In the genomic region with DNA sequence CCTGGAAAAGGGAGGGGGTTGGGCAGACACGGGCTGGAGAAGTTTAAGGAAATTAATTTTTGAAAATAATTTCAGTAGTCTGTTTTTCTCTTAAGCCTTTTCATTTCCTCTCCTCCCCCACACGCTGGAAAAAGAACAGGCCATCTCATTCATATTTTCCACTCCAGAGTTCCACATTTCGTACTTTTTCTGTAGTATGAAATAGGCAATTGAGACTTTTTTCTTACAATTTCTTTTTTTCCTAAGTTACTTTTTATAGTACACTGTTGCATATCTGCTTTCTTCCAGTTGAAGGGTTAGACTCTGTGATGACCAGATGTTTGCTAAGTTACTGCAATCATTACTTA, we compare ENCODE assay signal across 8 mouse cellular contexts. TPM values are rescaled to one million over a fixed set of nuclear protein-coding genes. Genes with fewer than 3 reads are reported as not detected.
A peak's percentile ranks its signal among the peaks of the same experiment; 100 is the strongest.
DNase-seq lines count a peak whose midpoint lies in the region; ATAC-seq and TF ChIP-seq lines count a peak whose summit lies in the region.

No protein-coding gene starts in this region.

- ATAC-seq in liver, embryonic 11.5 days (replicated peaks; ENCODE audit: low FRiP score) = no peak
- no peak for ATAC-seq in stomach, embryonic 16.5 days (ENCODE audit: insufficient read depth, low FRiP score)

- peak overlapping the region; percentile 74 for H3K4me2 ChIP-seq in liver, embryonic 11.5 days
- H3K4me2 ChIP-seq in stomach, embryonic 16.5 days (ENCODE audit: low read depth, low read length) = peak overlapping the region; percentile 65

- TF ChIP-seq CTCF in gastrocnemius, adult 2 months (IDR thresholded peaks at IDR 0.05) = no peak
- no peak for TF ChIP-seq CTCF in thymus, adult 2 months (IDR thresholded peaks at IDR 0.05; ENCODE audit: borderline replicate concordance, control insufficient read depth, extremely low read depth, insufficient read depth, low read length, poor library complexity)

- H3K4me3 ChIP-seq in gastrocnemius, adult 2 months = peak overlapping the region; percentile 80
- peak overlapping the region; percentile 100 for H3K4me3 ChIP-seq in thymus, adult 2 months (ENCODE audit: control insufficient read depth, insufficient read depth, low read length)
- peak overlapping the region; percentile 99 for H3K4me3 ChIP-seq in liver, embryonic 11.5 days (ENCODE audit: low read depth, low read length)
- H3K4me3 ChIP-seq in stomach, embryonic 16.5 days (replicated peaks; ENCODE audit: low read length) = peak overlapping the region; percentile 99

- 2% methylated on average over 3 of the region's 3 CpGs for WGBS in thymus, adult 2 months
- WGBS in liver, embryonic 11.5 days = 8% methylated on average over 3 of the region's 3 CpGs
- under 1% methylated on average over 3 of the region's 3 CpGs for WGBS in stomach, embryonic 16.5 days

- H3K36me3 ChIP-seq in thymus, adult 2 months (ENCODE audit: control insufficient read depth, insufficient read depth, low read length) = no peaks in the 10 kb centered on the region
- no peaks in the 10 kb centered on the region for H3K36me3 ChIP-seq in liver, embryonic 11.5 days (ENCODE audit: control insufficient read depth, insufficient read depth, low read length)
- no peaks in the 10 kb centered on the region for H3K36me3 ChIP-seq in stomach, embryonic 16.5 days (ENCODE audit: control insufficient read depth, insufficient read depth, low read length)

- no peaks in the 10 kb centered on the region for H3K27me3 ChIP-seq in thymus, adult 2 months (ENCODE audit: control insufficient read depth, insufficient read depth, low read length)
- H3K27me3 ChIP-seq in liver, embryonic 11.5 days (replicated peaks; ENCODE audit: control insufficient read depth, insufficient read depth, low read length) = no peaks in the 10 kb centered on the region
- H3K27me3 ChIP-seq in stomach, embryonic 16.5 days (ENCODE audit: control insufficient read depth, insufficient read depth, low read length) = no peaks in the 10 kb centered on the region

- TF ChIP-seq POLR2A in thymus, adult 2 months (IDR thresholded peaks at IDR 0.05; ENCODE audit: control insufficient read depth, extremely low read depth, insufficient read depth, low read length, poor library complexity) = no peak

- intact Hi-C loops in gastrocnemius, adult 2 months (cut with DNase I) = loop anchor here (5.0 to 10.0 kb wide), 2 partner anchors 54 to 231 kb away; a partner anchor contains a TSS

- 0 out of 2 replicates have a peak, but pooled peaks cover 2% of the 10 kb centered on the region for H3K4me1 ChIP-seq in thymus, adult 2 months (replicated peaks; ENCODE audit: control insufficient read depth, insufficient read depth, low read length)
- peaks cover 15% of the 10 kb centered on the region for H3K4me1 ChIP-seq in liver, embryonic 11.5 days (replicated peaks; ENCODE audit: control insufficient read depth, insufficient read depth, low read length)
- peaks cover 9% of the 10 kb centered on the region for H3K4me1 ChIP-seq in stomach, embryonic 16.5 days (ENCODE audit: control insufficient read depth, insufficient read depth, low read length)

- no peak for DNase-seq in gastrocnemius, adult 2 months
- DNase-seq in gastrocnemius, postnatal 25 days = no peak
- no peak for DNase-seq in thymus, adult 2 months
- no peak for DNase-seq in thymus, postnatal 14 days
- DNase-seq in liver, embryonic 11.5 days (ENCODE audit: low spot score) = no peak
- DNase-seq in retina, embryonic 14.5 days (ENCODE audit: low spot score) = no peak
- DNase-seq in T-cell, adult 2 months (ENCODE audit: low spot score) = no peak

- no peaks in the 10 kb centered on the region for H3K9me3 ChIP-seq in liver, embryonic 11.5 days (ENCODE audit: control insufficient read depth, low read length)
- H3K9me3 ChIP-seq in stomach, embryonic 16.5 days (replicated peaks; ENCODE audit: control insufficient read depth, low read length) = no peaks in the 10 kb centered on the region

- H3K27ac ChIP-seq in gastrocnemius, adult 2 months = peak overlapping the region; percentile 97
- H3K27ac ChIP-seq in thymus, adult 2 months (ENCODE audit: control insufficient read depth, insufficient read depth, low read length) = peak overlapping the region; percentile 63; the same call in 1 of the 2 replicates
- peak overlapping the region; percentile 99; the same call in 1 of the 2 replicates for H3K27ac ChIP-seq in liver, embryonic 11.5 days (ENCODE audit: low read depth, low read length)
- peak overlapping the region; percentile 99 for H3K27ac ChIP-seq in stomach, embryonic 16.5 days (ENCODE audit: low read length)

- peak overlapping the region; percentile 98 for H3K9ac ChIP-seq in liver, embryonic 11.5 days (ENCODE audit: low read depth, low read length)
- peak overlapping the region; percentile 100 for H3K9ac ChIP-seq in stomach, embryonic 16.5 days (ENCODE audit: low read length)

RNA-seq across cellular contexts. Expression of a gene that starts 1.2 kb away (rescaled TPM):
- total RNA-seq in gastrocnemius, adult 2 months (2021) = 10 to 100 TPM; 69.5 to 88.3 TPM
- total RNA-seq in gastrocnemius, postnatal 25 days (2021) = 10 to 100 TPM; 70.1 to 71.5 TPM
- polyA plus RNA-seq in thymus, adult 2 months (2012; rRNA removed) = 16.0 and 16.2 TPM in 2 replicates
- 219 and 236 TPM in 2 replicates for polyA plus RNA-seq in liver, embryonic 11.5 days (2014; fragmentation: Nextera tagmentation; extraction: Ambion mirVana)
- 251 and 266 TPM in 2 replicates for polyA plus RNA-seq in stomach, embryonic 16.5 days (2015; fragmentation: Nextera tagmentation; extraction: Ambion mirVana)

Comparison
In these comparisons a context has a peak if more than half of its experiments do, and no peak if none do; other contexts are left out.
1. RNA of a gene that starts 1.2 kb away (polyA plus RNA-seq): 251 to 266 TPM in stomach, embryonic 16.5 days and 219 to 236 TPM in liver, embryonic 11.5 days; 16.0 to 16.2 TPM in thymus, adult 2 months; every median in the first group is over 10 times any median in the second.
2. Peak in every context shown above with its lines, with median percentiles within 50 percentile points of each other: H3K27ac ChIP-seq and H3K4me3 ChIP-seq.